Mouse (Mus musculus): ENCODE results near the gene Zdhhc14. TPM values are rescaled to one million over a fixed set of nuclear protein-coding genes. Genes with fewer than 3 reads are reported as not detected.
A peak's percentile ranks its signal among the peaks of the same experiment; 100 is the strongest.

Gene Zdhhc14
- polyA plus RNA-seq, 1 experiment from 2014 or later = 3.3 TPM

GRCm38 (mm10) chr17:5595068-5595467 is 102.7 kb downstream of the Zdhhc14 start:
- H3K9ac ChIP-seq = no peak overlapping the region
- H3K9me3 ChIP-seq (replicated peaks) = no peaks in the 10 kb centered on the region
- no peaks in the 10 kb centered on the region for H3K27me3 ChIP-seq
- no peak overlapping the region for H3K4me2 ChIP-seq
- H3K4me3 ChIP-seq (replicated peaks) = no peak overlapping the region
- no peak overlapping the region for H3K27ac ChIP-seq
- ATAC-seq (replicated peaks; ENCODE audit: low FRiP score) = no peak
- WGBS = 84% methylated on average over 5 of the region's 5 CpGs
- no peaks in the 10 kb centered on the region for H3K36me3 ChIP-seq
- peaks cover 51% of the 10 kb centered on the region for H3K4me1 ChIP-seq

- Histone ChIP-seq H3K4me1 (peaks cover 50% of the 10 kb centered on the region), H3K4me2 (no peak overlapping the region), H3K9ac (no peak overlapping the region), H3K4me3 (replicated peaks) (no peak overlapping the region), H3K27me3 (no peaks in the 10 kb centered on the region), H3K9me3 (replicated peaks) (no peaks in the 10 kb centered on the region), H3K27ac (peak overlapping the region; percentile 34; the same call in 1 of the 2 replicates), H3K36me3 (no peaks in the 10 kb centered on the region)
- no peak for ATAC-seq (replicated peaks; ENCODE audit: low FRiP score)
- 24% methylated on average over 3 of the region's 3 CpGs for WGBS
Observed at GRCm38 (mm10) chr17:5596490-5596889, 104.1 kb downstream of the Zdhhc14 start.

GRCm38 (mm10) chr17:5598999-5599398 is 106.6 kb downstream of the Zdhhc14 start:
- ATAC-seq (replicated peaks; ENCODE audit: low FRiP score) = no peak
- no peak overlapping the region for H3K4me2 ChIP-seq
- no peaks in the 10 kb centered on the region for H3K27me3 ChIP-seq
- no peak overlapping the region for H3K4me3 ChIP-seq (replicated peaks)
- H3K4me1 ChIP-seq = peaks cover 36% of the 10 kb centered on the region
- no peak overlapping the region for H3K27ac ChIP-seq
- 59% methylated on average over 4 of the region's 4 CpGs for WGBS
- H3K9me3 ChIP-seq (replicated peaks) = no peaks in the 10 kb centered on the region
- H3K9ac ChIP-seq = no peak overlapping the region
- H3K36me3 ChIP-seq = no peaks in the 10 kb centered on the region

GRCm38 (mm10) chr17:5600505-5601027 is 108.2 kb downstream of the Zdhhc14 start:
- 83% methylated on average over 8 of the region's 8 CpGs for WGBS
- ATAC-seq (replicated peaks; ENCODE audit: low FRiP score) = no peak

GRCm38 (mm10) chr17:5601953-5602352 is 109.6 kb downstream of the Zdhhc14 start:
- Histone ChIP-seq H3K9me3 (replicated peaks) (no peaks in the 10 kb centered on the region), H3K36me3 (no peaks in the 10 kb centered on the region), H3K4me3 (replicated peaks) (no peak overlapping the region), H3K27ac (no peak overlapping the region), H3K27me3 (no peaks in the 10 kb centered on the region), H3K4me2 (no peak overlapping the region), H3K9ac (no peak overlapping the region), H3K4me1 (peaks cover 26% of the 10 kb centered on the region)
- ATAC-seq (replicated peaks; ENCODE audit: low FRiP score) = no peak
- WGBS = 80% methylated on average over 6 of the region's 6 CpGs

More at GRCm38 (mm10) chr17:5600505-5601027, 108.2 kb downstream of the Zdhhc14 start:
- no peaks in the 10 kb centered on the region for H3K27me3 ChIP-seq
- H3K9me3 ChIP-seq (replicated peaks) = no peaks in the 10 kb centered on the region
- H3K4me3 ChIP-seq (replicated peaks) = no peak overlapping the region
- no peak overlapping the region for H3K9ac ChIP-seq
- H3K36me3 ChIP-seq = no peaks in the 10 kb centered on the region
- H3K4me1 ChIP-seq = peaks cover 39% of the 10 kb centered on the region
- no peak overlapping the region for H3K4me2 ChIP-seq
- no peak overlapping the region for H3K27ac ChIP-seq

GRCm38 (mm10) chr17:5606151-5606591 is 113.8 kb downstream of the Zdhhc14 start:
- Histone ChIP-seq H3K4me1 (peaks cover 4% of the 10 kb centered on the region; the same call in 1 of the 2 replicates), H3K36me3 (no peaks in the 10 kb centered on the region), H3K27ac (no peak overlapping the region), H3K27me3 (no peaks in the 10 kb centered on the region), H3K4me2 (no peak overlapping the region), H3K9ac (no peak overlapping the region), H3K9me3 (replicated peaks) (no peaks in the 10 kb centered on the region), H3K4me3 (replicated peaks) (no peak overlapping the region)
- ATAC-seq (replicated peaks; ENCODE audit: low FRiP score) = no peak
- WGBS = 73% methylated on average over 8 of the region's 8 CpGs

- Histone ChIP-seq H3K27me3 (no peaks in the 10 kb centered on the region), H3K9ac (no peak overlapping the region), H3K9me3 (replicated peaks) (no peaks in the 10 kb centered on the region), H3K36me3 (no peaks in the 10 kb centered on the region), H3K27ac (no peak overlapping the region), H3K4me3 (replicated peaks) (no peak overlapping the region), H3K4me1 (peaks cover 4% of the 10 kb centered on the region; the same call in 1 of the 2 replicates), H3K4me2 (no peak overlapping the region)
- 82% methylated on average over 7 of the region's 7 CpGs for WGBS
- no peak for ATAC-seq (replicated peaks; ENCODE audit: low FRiP score)
Observed at GRCm38 (mm10) chr17:5607352-5607751, 115.0 kb downstream of the Zdhhc14 start.

- ATAC-seq (replicated peaks; ENCODE audit: low FRiP score) = 0 out of 2 replicates have a peak, but pooled peaks have one; percentile 40
- Histone ChIP-seq H3K9ac (no peak overlapping the region), H3K9me3 (replicated peaks) (no peaks in the 10 kb centered on the region), H3K27ac (no peak overlapping the region), H3K36me3 (no peaks in the 10 kb centered on the region), H3K4me1 (peaks cover 9% of the 10 kb centered on the region), H3K27me3 (no peaks in the 10 kb centered on the region), H3K4me2 (no peak overlapping the region), H3K4me3 (replicated peaks) (no peak overlapping the region)
- WGBS = 86% methylated on average over 4 of the region's 4 CpGs
Observed at GRCm38 (mm10) chr17:5609875-5610552, 117.7 kb downstream of the Zdhhc14 start.

GRCm38 (mm10) chr17:5612236-5612635 is 119.9 kb downstream of the Zdhhc14 start:
- H3K9me3 ChIP-seq (replicated peaks) = no peaks in the 10 kb centered on the region
- ATAC-seq (replicated peaks; ENCODE audit: low FRiP score) = no peak
- no peaks in the 10 kb centered on the region for H3K36me3 ChIP-seq
- no peak overlapping the region for H3K27ac ChIP-seq
- H3K4me3 ChIP-seq (replicated peaks) = no peak overlapping the region
- 70% methylated on average over 4 of the region's 4 CpGs for WGBS
- H3K9ac ChIP-seq = no peak overlapping the region
- no peaks in the 10 kb centered on the region for H3K27me3 ChIP-seq
- peaks cover 9% of the 10 kb centered on the region for H3K4me1 ChIP-seq
- H3K4me2 ChIP-seq = no peak overlapping the region

GRCm38 (mm10) chr17:5614771-5615318 is 122.5 kb downstream of the Zdhhc14 start:
- H3K4me3 ChIP-seq (replicated peaks) = no peak overlapping the region
- ATAC-seq (replicated peaks; ENCODE audit: low FRiP score) = no peak; the same call in 1 of the 2 replicates
- H3K4me1 ChIP-seq = peaks cover 9% of the 10 kb centered on the region; the same call in 1 of the 2 replicates
- peak overlapping the region; percentile 57 for H3K27ac ChIP-seq
- H3K4me2 ChIP-seq = no peak overlapping the region
- no peaks in the 10 kb centered on the region for H3K36me3 ChIP-seq
- no peak overlapping the region for H3K9ac ChIP-seq
- H3K9me3 ChIP-seq (replicated peaks) = no peaks in the 10 kb centered on the region
- H3K27me3 ChIP-seq = no peaks in the 10 kb centered on the region
- WGBS = 60% methylated on average over 9 of the region's 9 CpGs

- no peak for ATAC-seq (replicated peaks; ENCODE audit: low FRiP score)
- WGBS = 90% methylated on average over 25 of the region's 25 CpGs
Observed at GRCm38 (mm10) chr17:5621626-5622591, 129.6 kb downstream of the Zdhhc14 start.

More at GRCm38 (mm10) chr17:5621626-5622591, 129.6 kb downstream of the Zdhhc14 start:
- Histone ChIP-seq H3K4me3 (replicated peaks) (no peak overlapping the region), H3K27ac (no peak overlapping the region), H3K9ac (no peak overlapping the region), H3K4me2 (no peak overlapping the region), H3K27me3 (no peaks in the 10 kb centered on the region), H3K4me1 (no peaks in the 10 kb centered on the region), H3K36me3 (no peaks in the 10 kb centered on the region), H3K9me3 (replicated peaks) (no peaks in the 10 kb centered on the region)

Data from kidney, embryonic 15.5 days (tissue).